Mouse (Mus musculus): ENCODE results near the gene Ccdc58. TPM values are rescaled to one million over a fixed set of nuclear protein-coding genes. Genes with fewer than 3 reads are reported as not detected.
"Not testable (repeated sequence)": the region's sequence is repeated elsewhere in the genome, so short reads cannot be mapped to it uniquely, and the experiment has no call there.

Gene Ccdc58
- polyA plus RNA-seq (2012; ENCODE audit: insufficient read depth, insufficient read length, low replicate concordance, missing spikeins) = not detected in 2 replicates

DNA sequence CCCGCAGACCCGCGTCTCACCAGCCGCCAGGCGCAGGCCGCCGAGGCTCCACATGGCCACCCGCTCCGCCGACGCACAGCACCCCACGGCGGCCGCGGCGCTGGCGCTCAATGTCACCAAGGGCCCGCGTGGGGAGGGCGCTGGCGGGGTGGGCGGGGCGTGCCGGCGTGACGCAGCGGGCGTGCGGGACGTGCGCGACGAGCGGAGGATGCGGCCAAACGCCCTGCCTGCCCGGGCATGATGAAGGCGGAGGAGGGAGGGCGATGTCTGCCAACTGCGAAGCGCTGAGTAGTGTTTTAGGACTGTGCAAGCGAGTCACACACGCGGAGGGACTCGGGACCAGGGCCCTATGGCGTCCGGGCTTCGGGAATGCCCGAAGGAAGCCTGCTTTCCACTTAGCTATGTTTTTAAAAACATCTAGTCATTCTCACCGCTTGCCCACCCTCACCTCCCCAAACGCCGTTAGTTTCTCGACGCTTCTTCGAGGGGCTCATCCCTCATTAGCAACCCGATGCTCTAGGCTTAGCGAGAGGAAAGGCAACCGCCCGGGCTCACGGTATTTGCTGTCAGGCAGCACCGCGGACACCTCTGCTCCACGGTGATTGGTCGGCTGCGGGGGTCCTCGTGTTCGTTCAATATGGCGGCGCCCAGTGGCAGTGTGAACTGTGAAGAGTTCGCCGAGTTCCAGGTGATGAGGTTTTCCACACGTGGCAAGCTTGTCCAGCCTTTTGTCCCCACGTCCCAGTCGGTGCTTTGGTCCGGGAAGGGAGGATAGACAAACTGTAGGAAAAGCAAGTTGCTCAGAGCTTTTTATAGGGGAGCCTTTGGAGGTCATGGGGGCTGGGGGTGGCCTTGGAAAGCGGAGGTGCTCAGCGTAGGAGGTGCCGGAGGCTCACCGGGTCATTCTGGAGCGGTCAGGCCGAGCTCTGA is at the start of gene Ccdc58, which contains the start of gene Fam162a:
Gene Ccdc58 (plus strand): TSS at position 236 of the 930 bp plus-strand sequence.
Gene Fam162a (minus strand): TSS at position 145 of the 930 bp plus-strand sequence.
- H3K4me3 ChIP-seq (ENCODE audit: insufficient read depth, low read depth, low read length) = peak within 1 kb of the TSS; percentile 67
- peaks cover 2% of the 10 kb centered on the region; the same call in 1 of the 2 replicates for H3K4me1 ChIP-seq (ENCODE audit: control insufficient read depth, insufficient read depth, low read length)
- TF ChIP-seq POLR2A (IDR thresholded peaks at IDR 0.05; ENCODE audit: insufficient read depth, low read depth, low read length) = peak; percentile 98
- no peak for TF ChIP-seq CTCF (IDR thresholded peaks at IDR 0.05; ENCODE audit: insufficient read depth, low read depth, low read length)
- WGBS = under 1% methylated on average over 81 of the region's 81 CpGs
- peak within 1 kb of the TSS; percentile 97 for H3K27ac ChIP-seq (ENCODE audit: insufficient read depth, low read depth, low read length)

DNA sequence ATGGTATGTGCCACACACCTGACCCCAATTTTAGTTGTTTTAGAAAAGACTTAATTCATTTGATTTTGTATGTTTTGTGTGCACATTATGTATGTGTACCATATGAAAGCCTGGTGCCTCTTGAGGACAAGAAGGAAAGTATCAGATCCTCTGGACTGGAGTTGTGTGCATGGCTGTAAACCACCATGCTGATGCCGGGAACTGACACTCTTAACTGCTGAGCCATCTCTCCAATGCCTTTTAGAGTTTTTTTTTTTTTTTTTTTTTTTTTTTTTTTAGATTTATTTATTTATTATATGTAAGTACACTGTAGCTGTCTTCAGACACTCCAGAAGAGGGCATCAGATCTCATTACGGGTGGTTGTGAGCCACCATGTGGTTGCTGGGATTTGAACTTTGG is 43.4 kb upstream of the Ccdc58 start:
- 92% methylated on average over 1 of the region's 2 CpGs for WGBS
- H3K4me3 ChIP-seq (ENCODE audit: insufficient read depth, low read depth, low read length); H3K27ac ChIP-seq (ENCODE audit: insufficient read depth, low read depth, low read length); H3K4me1 ChIP-seq (ENCODE audit: control insufficient read depth, insufficient read depth, low read length): not testable (repeated sequence)

DNA sequence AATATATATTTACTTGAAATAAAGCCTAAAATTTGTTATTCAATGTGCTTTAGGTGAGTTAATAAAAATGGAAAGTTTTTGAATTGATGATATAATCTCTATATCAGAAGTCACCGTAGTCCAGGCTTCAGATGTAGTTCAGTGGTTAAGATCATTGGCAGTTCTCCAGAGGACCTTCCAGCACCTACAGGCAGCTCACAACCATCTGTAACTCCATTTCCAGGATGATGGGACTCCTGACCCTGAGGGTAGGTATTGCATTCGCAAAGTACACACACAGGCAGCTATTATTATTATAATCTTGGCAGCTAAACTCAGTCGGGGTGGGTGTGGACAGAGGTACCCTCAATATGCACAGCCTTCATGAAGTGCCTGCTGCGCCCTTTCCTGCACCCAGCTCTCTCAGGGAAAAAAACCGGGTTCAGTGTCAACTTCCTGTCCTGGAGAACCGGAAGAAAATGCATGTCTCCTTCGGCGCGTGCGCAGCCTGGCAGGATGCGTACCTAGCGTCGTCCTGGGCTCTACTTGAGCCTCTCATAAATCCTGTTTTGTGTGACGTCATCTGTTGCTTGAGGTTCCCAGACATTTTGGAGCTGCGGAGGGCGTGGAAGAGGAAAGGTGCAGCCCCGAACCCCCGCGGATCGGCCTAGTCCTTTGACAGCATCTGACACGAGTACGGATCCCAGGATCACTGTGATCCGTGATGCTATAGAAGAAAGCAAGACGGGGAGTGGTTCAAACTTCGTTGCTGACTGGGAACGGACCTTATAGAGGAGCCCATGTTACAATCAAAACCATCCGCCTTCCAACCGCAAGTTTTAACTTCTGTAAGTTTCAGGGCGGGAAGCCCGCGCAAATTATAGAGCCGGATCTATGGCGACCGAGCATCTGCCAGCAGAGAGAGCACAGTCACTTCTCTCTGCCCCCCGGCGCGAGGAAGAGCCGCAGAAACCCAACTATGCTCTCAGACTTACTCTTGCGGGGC is 30.6 kb upstream of the Ccdc58 start, which contains the start of gene Wdr5b:
Gene Wdr5b (plus strand): TSS at position 551 of the 985 bp plus-strand sequence.
- TF ChIP-seq CTCF (IDR thresholded peaks at IDR 0.05; ENCODE audit: insufficient read depth, low read depth, low read length) (no peak), POLR2A (IDR thresholded peaks at IDR 0.05; ENCODE audit: insufficient read depth, low read depth, low read length) (peak; percentile 32; the same call in 1 of the 2 replicates)
- peak within 1 kb of the TSS; percentile 78 for H3K27ac ChIP-seq (ENCODE audit: insufficient read depth, low read depth, low read length)
- WGBS = 2% methylated on average over 39 of the region's 39 CpGs
- peak within 1 kb of the TSS; percentile 62 for H3K4me3 ChIP-seq (ENCODE audit: insufficient read depth, low read depth, low read length)
- no peaks in the 10 kb centered on the region for H3K4me1 ChIP-seq (ENCODE audit: control insufficient read depth, insufficient read depth, low read length)

DNA sequence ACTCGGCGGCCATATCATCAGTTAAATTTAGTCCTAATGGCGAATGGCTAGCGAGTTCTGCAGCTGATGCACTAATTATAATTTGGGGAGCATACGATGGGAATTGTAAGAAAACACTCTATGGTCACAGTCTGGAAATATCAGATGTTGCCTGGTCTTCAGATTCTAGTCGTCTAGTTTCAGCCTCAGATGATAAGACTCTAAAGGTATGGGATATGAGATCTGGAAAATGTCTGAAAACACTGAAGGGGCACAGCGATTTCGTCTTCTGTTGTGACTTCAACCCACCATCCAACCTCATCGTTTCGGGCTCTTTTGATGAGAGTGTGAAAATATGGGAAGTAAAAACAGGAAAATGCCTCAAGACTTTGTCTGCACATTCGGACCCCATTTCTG is 29.9 kb upstream of the Ccdc58 start:
- 20% methylated on average over 11 of the region's 11 CpGs for WGBS
- no peaks in the 10 kb centered on the region for H3K4me1 ChIP-seq (ENCODE audit: control insufficient read depth, insufficient read depth, low read length)
- TF ChIP-seq CTCF (IDR thresholded peaks at IDR 0.05; ENCODE audit: insufficient read depth, low read depth, low read length) (no peak), POLR2A (IDR thresholded peaks at IDR 0.05; ENCODE audit: insufficient read depth, low read depth, low read length) (no peak)
- peak overlapping the region; percentile 78 for H3K27ac ChIP-seq (ENCODE audit: insufficient read depth, low read depth, low read length)
- peak overlapping the region; percentile 62 for H3K4me3 ChIP-seq (ENCODE audit: insufficient read depth, low read depth, low read length)

DNA sequence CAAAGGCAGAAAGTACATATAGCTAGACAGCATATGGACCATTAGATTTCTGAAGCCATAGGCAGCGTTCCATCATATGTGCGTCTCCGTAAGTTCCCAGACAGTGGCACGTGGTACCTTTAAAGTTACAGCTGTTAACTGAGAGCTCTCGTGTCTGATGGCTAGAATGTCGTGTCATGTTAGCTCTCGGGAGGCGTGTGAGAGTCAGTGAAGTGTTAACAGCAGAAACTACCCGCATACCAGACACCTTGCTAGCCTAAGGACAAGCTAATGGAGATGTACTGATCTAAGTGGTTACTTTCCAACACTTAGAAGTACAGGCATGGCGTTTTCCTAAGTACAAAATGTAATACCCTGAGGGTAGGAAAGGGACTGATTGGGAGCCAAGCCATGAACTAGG is 28.4 kb upstream of the Ccdc58 start:
- WGBS = 88% methylated on average over 10 of the region's 10 CpGs
- H3K4me3 ChIP-seq (ENCODE audit: insufficient read depth, low read depth, low read length) = no peak overlapping the region
- no peaks in the 10 kb centered on the region for H3K4me1 ChIP-seq (ENCODE audit: control insufficient read depth, insufficient read depth, low read length)
- TF ChIP-seq POLR2A (IDR thresholded peaks at IDR 0.05; ENCODE audit: insufficient read depth, low read depth, low read length) (no peak), CTCF (IDR thresholded peaks at IDR 0.05; ENCODE audit: insufficient read depth, low read depth, low read length) (no peak)
- no peak overlapping the region for H3K27ac ChIP-seq (ENCODE audit: insufficient read depth, low read depth, low read length)

DNA sequence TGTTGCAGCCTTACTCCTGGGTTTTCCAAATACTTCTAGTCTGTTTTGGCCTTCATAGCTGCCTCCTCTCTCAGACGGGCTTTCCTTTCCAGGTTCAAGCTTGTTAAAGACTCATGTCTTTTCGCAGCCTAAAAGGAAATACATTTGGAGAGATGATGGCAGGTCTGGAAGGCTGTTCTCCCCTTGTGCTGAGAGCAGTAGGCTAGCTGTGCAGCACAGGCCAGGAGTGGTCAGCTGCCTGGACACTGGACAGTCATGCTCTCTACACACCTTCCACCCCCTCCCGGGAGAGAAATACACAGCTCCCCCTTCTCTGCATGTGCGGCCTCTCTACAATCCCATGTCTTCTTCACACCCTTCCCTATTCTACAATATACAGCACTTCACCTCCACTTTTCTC is 27.5 kb upstream of the Ccdc58 start:
- H3K4me3 ChIP-seq (ENCODE audit: insufficient read depth, low read depth, low read length) = no peak overlapping the region
- H3K27ac ChIP-seq (ENCODE audit: insufficient read depth, low read depth, low read length) = no peak overlapping the region
- no peaks in the 10 kb centered on the region for H3K4me1 ChIP-seq (ENCODE audit: control insufficient read depth, insufficient read depth, low read length)
- WGBS = 83% methylated on average over 4 of the region's 4 CpGs
- TF ChIP-seq POLR2A (IDR thresholded peaks at IDR 0.05; ENCODE audit: insufficient read depth, low read depth, low read length) = no peak
- no peak for TF ChIP-seq CTCF (IDR thresholded peaks at IDR 0.05; ENCODE audit: insufficient read depth, low read depth, low read length)

DNA sequence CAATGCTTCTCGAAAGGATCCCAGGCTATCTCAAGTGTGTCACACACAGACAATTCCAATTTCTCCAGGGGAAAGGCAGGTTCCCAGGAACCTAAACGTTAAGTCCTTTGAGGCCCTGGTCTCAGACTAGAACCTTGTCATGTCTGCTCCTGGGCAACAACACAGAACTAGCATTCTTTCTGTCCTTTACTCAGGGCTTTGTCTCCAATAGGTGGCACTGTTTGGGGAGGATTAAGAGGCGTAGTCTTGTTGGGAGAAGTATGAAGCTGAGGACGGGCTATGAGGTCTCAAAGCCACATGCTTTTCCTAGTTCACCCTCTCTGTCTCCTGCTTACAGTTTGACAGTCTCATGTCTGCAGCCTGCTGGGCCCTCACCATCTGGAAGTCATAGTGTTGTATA is 23.9 kb upstream of the Ccdc58 start:
- Histone ChIP-seq H3K27ac (ENCODE audit: insufficient read depth, low read depth, low read length) (no peak overlapping the region), H3K4me3 (ENCODE audit: insufficient read depth, low read depth, low read length) (no peak overlapping the region), H3K4me1 (ENCODE audit: control insufficient read depth, insufficient read depth, low read length) (no peaks in the 10 kb centered on the region)
- TF ChIP-seq POLR2A (IDR thresholded peaks at IDR 0.05; ENCODE audit: insufficient read depth, low read depth, low read length) (no peak), CTCF (IDR thresholded peaks at IDR 0.05; ENCODE audit: insufficient read depth, low read depth, low read length) (no peak)
- 87% methylated on average over 4 of the region's 4 CpGs for WGBS

DNA sequence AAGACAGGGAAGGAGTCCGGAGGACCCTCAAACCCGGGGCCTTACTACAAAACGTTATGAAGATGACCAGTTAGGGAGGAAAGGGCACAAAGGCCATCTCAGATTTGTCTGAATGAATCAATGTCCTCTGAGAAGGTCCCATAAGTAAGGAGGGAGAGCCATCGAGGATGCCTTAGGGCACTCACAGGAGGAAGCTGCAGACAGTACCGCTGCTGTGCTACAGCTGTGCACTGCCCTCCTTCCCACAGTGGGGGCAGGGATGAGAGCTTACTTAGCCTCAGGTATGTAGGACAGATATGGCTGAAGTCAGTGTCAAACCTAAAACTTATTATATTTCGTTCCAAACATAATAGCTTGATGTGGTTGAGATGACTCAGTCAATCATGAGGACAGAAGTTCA is 20.0 kb upstream of the Ccdc58 start:
- WGBS = 89% methylated on average over 6 of the region's 6 CpGs
- Histone ChIP-seq H3K4me3 (ENCODE audit: insufficient read depth, low read depth, low read length) (no peak overlapping the region), H3K27ac (ENCODE audit: insufficient read depth, low read depth, low read length) (no peak overlapping the region), H3K4me1 (ENCODE audit: control insufficient read depth, insufficient read depth, low read length) (no peaks in the 10 kb centered on the region)
- TF ChIP-seq CTCF (IDR thresholded peaks at IDR 0.05; ENCODE audit: insufficient read depth, low read depth, low read length) (no peak), POLR2A (IDR thresholded peaks at IDR 0.05; ENCODE audit: insufficient read depth, low read depth, low read length) (no peak)

Measured in olfactory bulb, adult 2 months (tissue).